Mouse (Mus musculus): ENCODE measurements around the gene Slc35f1. TPM values are rescaled to one million over a fixed set of nuclear protein-coding genes. Genes with fewer than 3 reads are reported as not detected.

Gene Slc35f1
- not detected in 2 replicates for polyA plus RNA-seq (2012; ENCODE audit: low replicate concordance)

GRCm38 (mm10) chr10:52690334-52690991, at the start of gene Slc35f1:
Slc35f1 (plus strand) TSS chr10:52690533.

